Mouse (Mus musculus): ENCODE data around the gene Gm21518.
"Not testable (repeated sequence)": the region's sequence is repeated elsewhere in the genome, so short reads cannot be mapped to it uniquely, and the experiment has no call there.

Gene Gm21518

GRCm38 (mm10) chrY:62190566-62190965 lies at the start of gene Gm21518:
TSS of gene Gm21518 (plus strand) at chrY:62190866.
- DNase-seq, result not testable (repeated sequence)

Measured in lung, adult 18-20 months (tissue).